Mouse (Mus musculus) CD4-positive, CD25-positive, alpha-beta regulatory T cell, adult 9 weeks (primary cell): ENCODE measurements around the gene Nipa1. TPM values are rescaled to one million over a fixed set of nuclear protein-coding genes. Genes with fewer than 3 reads are reported as not detected.

Experiments used
- polyA plus RNA-seq: library from polyadenylated mRNA; unstranded; fragments of 100-300 nt; shearing (Covaris generic); gene quantifications from one replicate; pipeline ENCODE4 v1.2.1, GENCODE M21; 2017

Gene Nipa1
- polyA plus RNA-seq: 0.10 TPM

DNA sequence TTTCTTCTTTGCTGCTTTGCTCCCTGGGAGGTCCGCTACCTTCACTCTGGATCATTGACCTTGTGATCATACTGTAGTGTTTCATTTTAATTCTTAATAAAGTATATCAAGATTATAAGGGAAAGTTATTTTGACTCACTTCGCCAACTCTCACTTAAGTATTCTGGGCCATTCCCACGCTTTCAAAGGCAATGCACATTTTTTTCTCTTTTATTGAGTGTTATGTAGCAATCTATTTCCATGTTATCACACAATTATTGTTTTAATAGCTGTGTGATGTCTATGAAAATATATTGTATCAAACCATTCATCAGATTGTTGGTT, at the start of gene Nipa1:
TSS of gene Nipa1 (minus strand) at position 25 of the 324 bp plus-strand sequence.

DNA sequence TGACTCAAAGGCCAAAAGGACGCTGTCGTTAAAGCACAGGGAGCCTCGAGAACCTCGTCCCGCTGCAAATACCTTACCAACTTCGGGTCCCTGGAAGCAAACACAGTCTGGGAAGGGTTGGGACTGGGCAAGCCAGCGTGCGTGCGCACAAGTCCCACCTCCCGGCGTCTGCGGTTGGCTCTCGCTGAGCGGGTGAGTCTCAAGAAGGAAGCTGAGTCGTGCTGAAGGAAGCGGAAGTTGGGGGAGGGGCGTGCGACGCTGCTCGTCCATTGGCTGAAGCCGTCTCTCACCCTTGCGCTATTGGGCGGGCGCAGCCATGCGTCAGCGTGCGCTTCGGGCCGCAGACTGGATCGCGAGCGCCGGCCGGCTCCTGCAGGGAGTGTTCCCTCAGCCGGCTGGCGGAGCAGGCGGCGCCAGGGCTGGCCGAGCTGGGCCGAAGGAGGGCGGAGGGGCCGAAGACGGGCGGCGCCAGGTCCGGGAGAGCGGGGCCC, 30.1 kb upstream of the Nipa1 start, which contains the start of gene Herc2:
TSS of gene Herc2 (plus strand) at position 366 of the 491 bp plus-strand sequence.

DNA sequence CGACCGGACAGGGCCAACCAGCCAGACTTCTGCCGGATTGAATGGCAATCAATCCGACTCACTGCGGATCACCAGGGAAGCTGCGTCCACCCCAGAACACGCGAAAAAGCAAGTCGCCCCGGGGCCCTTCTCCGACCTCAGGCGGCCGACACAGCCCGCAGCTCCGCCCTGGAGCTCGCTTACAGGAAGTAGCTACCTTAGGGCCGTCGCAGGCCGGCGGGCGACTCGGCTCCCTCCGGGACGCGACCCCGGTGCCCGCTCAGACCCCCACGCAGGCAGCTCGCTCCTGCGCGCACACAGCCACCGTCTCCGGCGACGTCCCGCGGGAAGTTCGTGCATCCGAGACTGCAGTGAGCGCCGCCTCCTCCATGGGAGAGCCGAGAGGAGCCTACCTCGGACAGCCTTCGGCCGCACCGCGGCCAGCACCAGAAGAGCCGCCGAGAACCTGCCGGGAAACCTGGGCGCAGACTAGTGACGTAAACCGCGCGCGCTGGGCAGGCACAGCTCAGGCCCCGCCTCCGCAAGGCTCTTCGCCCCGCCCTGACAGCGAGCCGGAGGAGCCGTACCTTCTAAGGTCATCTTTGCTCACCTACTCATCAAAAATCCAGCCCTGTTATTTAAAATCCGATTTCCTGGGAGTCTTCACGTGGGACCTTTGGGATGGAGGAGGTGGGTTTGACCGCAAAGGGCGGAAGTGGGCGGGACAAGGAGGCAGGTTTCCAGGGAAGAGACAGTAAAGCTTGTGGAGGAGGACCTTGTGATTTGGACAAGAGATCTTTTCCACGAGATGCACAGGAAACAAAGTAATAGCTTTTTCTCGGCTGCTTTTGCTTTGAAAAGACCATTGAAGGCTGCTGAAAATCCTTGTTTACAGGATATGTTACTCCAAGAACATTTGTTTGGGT, 57.5 kb downstream of the Nipa1 start, which contains the start of gene Nipa2:
TSS of gene Nipa2 (minus strand) at position 473 of the 905 bp plus-strand sequence.

Other genes starting within 250 kb of the Nipa1 start
- 58.9 TPM for gene Tubgcp5, start 225.8 kb downstream of the Nipa1 start, polyA plus RNA-seq
- 91.1 TPM for gene Cyfip1, start 178.2 kb downstream of the Nipa1 start, polyA plus RNA-seq
- gene Nipa2, start 57.5 kb downstream of the Nipa1 start, polyA plus RNA-seq: 23.6 TPM
- gene Herc2, start 30.2 kb upstream of the Nipa1 start, polyA plus RNA-seq: 24.1 TPM
- gene Oca2, start 219.8 kb upstream of the Nipa1 start, polyA plus RNA-seq: not detected